Mouse (Mus musculus) right cerebral cortex, postnatal 36 days (tissue): ENCODE measurements around the gene Bloc1s2.

ENCODE experiments used
- DNase-seq, 2 experiments: peaks; one replicate each; pipeline ENCODE4 v3.0.0; 2022; ENCODE audit warnings: low spot score in 2 of 2, mixed read lengths in 1 of 2

The Bloc1s2 gene

DNA sequence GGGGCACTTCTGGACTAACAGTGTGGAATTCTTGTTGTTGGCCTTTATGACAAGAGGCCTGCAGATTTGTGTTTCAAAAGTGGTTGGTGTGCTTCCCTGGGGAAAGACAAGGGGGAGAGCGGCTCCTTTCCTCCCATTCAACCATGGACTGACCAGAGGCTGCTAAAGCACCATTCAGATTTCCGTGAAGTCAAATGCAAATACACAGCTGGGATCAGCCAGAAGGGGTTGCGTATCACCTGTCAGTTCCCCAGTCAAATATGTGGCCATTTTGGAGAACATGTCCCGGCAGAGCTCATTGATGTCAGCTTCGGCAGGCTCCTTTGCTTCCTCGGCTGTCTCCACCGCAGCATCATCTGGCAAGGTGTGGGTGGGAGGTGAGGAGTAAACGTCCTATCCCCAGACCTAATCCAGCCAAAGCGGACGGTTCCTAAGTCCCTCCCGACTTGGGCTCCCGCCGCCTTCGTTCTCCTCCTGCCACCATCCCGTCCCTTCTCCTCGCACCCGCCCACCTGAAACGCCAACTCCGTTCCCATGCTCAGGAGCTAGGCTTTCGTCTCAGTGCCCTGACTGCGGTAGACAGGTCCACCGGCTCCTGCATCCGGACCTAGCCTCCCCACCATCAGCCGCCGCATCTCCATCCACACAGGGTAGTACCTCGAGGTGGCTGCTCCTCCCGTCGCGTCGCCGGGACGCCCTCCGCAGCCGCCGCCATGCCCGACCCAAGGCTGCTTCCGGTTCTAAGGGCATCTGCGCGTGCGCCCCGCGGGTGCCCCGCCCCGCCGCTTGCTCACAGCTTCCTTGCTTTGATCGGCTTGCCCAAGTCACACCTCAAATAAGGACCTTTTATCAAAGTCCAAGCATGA, at the start of gene Bloc1s2:
Gene Bloc1s2 (minus strand): TSS at position 745 of the 866 bp plus-strand sequence.
- DNase-seq: peak; percentile 84 to 85

DNA sequence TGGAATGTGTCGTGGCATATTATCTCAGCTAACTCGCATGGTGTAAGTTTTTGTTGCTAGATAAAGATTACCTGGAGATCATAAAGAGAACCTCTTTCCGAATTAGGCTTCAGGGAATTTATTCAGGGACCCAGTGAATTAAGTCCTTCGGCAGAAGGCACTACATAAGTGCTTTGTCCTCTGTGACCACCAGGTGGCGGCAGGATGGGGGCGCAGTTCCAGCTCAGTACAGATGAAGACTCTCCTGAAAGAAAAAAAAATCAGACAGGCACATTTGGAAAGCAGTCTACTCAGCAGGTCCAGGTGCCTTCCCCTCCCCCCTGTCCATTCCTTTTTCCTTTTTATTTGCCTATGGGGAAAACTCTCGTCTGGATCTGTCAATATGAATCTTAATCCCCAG, 48.9 kb upstream of the Bloc1s2 start:
- peak; percentile 29 to 53 for DNase-seq

DNA sequence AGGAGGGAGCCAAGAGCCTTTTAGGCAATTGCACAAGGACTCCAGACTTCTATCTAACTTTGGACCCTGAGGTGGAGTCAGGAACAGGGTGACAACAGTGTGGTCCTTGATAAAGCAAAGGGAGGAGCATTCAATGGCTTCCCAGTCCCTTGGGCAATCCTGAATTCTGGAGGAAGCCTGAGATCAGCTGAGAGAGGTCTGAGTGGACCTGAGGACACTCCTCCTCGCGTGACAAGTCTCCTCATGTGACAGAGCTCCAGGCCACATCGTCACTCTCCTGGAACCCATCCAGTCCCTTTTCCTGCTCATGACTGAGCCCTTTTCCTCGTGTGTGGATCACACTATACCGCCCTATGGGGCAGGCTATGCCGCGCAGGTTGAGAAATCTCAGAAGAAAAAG, 47.7 kb upstream of the Bloc1s2 start:
- no peak for DNase-seq

DNA sequence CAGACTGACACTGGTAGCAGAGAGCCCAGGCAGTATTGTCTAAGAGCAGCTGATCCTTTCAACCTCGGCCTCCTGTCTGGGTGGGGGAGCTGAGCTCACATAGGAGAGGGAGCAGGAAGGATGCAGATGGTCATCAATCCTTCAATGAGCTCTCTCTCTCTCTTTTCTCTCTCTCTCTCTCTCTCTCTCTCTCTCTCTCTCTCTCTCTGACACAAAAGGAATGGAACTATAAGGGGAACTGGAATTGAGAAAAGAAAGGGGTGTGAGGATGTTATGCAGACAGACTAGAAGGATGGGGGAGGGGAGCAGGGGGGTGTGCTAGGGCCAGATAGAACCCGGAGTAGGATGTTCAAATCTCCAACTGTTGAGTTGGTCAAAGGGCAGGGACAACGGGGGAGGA, 46.1 kb upstream of the Bloc1s2 start, which contains the start of gene Pkd2l1:
Gene Pkd2l1 (minus strand): TSS at position 101 of the 400 bp plus-strand sequence.
- no peak for DNase-seq

DNA sequence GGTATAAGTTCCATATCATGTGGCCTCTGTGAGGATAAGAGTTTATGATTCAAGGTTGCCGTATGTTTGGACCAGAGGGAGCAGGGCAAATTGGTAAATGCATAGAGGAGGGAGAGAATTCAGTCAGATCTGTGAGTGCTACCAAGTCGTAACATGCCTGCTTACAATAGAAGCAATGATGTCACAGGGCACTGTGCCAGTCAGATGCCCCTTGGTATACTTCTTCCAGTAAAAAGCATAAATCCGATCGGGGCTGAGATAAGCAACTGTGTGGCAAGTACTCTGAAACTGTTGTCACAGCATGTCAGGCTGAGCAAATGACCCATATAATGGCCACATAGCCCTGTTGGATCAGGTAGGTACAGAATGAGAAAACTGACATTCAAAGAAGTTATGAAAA, 42.8 kb upstream of the Bloc1s2 start:
- DNase-seq: no peak

DNA sequence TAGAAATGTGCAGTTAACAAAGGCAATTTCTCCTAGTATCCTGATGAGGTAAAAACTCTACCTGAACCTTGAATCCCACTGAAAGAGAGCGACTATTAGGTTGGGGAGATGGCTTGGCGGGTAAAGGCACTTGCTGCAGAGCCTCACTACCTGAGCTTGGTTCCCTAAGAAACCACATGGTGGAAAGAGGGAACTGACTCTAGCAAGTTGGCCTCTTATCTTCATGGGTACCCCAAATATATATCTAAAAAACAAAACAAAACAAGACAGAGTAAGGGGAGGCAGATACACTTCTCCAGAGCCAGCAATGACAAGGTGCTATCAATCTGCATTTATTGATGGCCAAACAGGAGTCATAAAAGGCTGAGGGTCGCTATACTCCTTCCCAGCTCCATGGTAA, 37.7 kb upstream of the Bloc1s2 start:
- no peak for DNase-seq

DNA sequence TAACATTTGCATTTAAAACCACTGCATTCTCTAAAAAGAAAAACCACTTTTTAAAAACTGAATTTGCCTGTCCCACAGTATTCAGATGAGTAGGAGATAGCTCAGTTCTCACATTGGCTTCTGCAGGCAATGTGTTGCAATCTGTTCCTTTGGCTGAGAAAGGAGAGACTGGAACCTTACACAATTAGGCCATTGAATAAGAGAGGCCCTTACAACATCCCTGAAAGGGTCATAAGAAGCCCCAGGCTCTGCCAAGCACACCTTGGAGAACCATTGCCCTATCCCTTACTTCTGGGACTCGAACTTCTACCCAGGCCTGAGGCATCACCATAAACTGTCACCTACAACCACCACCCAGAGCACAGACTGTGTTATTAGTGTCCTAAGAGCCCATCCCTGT, 34.3 kb upstream of the Bloc1s2 start:
- no peak for DNase-seq

DNA sequence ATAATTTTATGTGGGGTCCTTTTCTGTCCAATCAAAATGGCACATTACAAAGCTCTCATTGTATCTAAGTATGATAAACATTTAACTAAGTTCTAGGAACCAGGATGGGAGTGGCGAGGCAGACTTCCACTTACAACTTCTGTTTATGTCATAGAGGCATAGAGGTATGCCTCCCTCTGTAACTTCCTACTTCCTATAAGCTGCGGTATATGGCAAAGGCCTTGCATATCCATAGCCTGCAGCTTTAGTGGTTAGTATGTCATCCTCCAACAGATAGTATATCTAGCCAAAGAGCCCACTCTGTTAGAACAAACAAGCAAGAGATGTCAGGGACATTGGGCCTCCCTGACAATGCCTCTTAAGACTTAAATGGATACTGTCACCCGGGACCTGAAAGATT, 30.5 kb upstream of the Bloc1s2 start:
- no peak for DNase-seq

DNA sequence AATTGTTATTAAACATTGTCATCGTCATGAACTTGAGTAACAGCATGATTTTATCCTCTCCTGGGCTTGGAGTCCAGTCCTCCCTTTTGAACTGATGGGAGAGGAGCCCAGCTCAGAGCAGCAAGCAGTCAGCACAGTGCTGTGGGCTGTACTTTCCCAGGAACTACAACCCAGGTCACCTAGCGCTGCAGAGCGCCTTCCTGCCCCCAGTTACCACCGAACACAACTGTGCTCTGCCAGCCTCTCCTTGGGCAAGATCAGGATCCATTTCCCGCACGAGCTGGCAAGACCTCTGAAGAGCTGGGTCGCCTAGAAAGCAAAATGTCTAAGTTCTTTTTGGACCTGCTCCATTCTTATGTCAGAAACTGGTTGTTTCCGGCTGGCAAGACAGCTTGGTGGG, 28.6 kb upstream of the Bloc1s2 start:
- DNase-seq: no peak

DNA sequence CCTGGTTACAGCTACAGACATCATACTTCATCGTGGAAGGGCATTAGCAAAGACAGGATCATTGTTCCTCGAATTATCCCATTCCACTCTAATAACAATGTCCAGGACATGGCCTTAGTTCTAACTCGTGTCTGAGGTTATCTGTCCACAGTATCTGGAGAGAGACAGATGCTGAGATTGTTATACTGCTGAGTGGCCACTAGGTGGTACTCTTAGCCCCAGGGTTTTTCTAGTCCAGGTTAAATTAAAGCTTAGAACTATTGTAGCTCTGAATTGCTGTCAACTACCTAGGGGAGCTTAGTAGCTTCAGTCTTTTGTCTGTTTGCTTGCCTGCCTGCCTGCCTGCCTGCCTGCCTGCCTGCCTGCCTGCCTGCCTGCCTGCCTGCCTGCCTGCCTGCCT, 15.3 kb upstream of the Bloc1s2 start:
- DNase-seq: no peak

DNA sequence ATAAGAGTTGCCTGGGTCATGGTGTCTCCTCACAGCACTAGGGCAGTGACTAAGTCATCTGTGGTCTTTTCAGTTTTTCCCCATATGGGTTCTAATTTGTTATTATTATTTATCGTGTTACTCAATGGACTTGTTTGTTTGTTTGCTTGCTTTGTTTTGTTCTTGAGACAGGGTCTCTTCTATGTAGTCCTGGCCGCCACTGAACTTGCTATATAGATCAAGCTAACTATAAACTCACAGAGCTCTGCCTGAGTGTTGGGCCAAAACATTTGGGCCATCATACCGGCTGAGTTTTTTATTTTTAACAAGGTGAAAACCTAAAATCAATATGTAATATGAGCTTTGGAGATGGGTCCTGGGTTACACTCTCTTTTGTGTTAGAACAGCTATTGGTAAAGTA, 13.1 kb upstream of the Bloc1s2 start:
- no peak for DNase-seq

DNA sequence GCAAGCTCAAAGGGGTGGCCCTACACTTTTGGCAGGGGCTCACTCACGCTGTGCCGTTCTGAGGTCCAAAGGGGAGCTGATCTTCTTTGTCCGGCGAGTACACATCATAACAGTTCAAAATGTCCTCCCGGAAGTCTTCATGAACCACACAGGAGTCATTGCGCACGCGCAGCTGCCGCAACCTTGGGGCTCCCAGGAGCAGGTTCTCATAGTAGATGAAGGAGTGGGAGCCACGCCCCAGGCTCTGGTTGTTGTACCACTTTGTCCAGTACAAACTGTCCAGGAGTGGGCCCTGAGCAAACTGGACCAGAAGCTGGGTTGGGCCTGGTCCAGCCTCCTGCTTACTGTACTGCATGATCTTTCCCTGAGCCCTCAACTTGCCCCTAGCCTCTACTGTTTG, 10.8 kb upstream of the Bloc1s2 start:
- DNase-seq: no peak

DNA sequence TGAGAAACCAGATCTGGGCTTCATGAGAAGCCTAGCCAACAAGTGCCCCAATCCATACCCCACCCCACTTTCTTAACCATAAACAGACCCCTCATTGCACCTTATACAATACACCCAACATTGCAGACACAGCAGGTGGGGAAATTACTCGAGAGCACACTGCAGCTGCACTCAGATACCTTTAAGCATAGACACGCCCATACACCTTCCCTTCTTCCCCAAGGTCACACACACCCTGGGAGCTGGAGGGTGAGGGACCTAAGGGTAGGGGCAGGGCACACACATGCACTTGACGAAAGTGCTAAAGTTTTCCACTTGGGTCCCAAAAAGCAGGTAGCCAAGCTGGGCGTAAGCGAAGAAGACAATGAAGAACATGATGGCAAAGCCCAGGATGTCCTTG, 7.5 kb upstream of the Bloc1s2 start:
- DNase-seq: no peak

DNA sequence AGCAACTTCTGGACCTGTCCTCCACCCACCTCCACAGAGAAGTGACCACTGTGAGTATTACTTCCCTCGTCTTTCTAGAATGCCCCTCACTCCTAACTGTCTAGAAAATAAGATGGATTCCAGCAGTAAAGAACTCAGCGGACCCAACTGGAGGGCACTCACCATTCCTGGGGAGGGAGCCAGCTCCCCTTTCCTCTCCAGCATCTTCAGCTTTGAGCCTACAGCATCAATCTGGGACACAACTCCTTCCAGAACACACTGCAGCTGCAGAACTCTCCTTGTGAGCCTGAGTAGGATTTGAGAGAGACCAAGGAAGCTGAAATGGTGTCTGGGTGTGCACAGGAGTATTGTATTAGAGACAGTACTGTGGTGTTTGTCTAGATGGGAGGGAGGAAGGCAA, 2.7 kb upstream of the Bloc1s2 start:
- DNase-seq: no peak

DNA sequence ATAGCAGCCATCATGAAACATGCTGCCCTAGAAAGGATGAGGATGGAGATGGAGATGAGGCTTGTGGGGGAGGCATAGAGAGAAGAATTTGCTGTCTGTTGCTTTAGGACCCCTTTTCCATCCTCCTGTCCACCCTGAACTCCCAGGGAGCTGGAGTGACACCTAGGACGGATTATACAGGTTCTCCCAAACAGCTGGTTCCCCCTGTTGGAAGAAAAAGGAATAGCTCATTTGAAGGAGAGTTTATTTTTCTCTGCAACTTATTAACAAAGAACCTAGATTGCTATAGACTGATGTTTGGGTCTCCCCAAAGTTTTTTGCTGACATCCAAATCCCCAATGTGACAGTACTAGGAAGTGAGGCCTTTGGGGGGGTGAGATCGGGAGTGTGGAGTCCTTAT, 2.1 kb upstream of the Bloc1s2 start:
- DNase-seq: no peak

DNA sequence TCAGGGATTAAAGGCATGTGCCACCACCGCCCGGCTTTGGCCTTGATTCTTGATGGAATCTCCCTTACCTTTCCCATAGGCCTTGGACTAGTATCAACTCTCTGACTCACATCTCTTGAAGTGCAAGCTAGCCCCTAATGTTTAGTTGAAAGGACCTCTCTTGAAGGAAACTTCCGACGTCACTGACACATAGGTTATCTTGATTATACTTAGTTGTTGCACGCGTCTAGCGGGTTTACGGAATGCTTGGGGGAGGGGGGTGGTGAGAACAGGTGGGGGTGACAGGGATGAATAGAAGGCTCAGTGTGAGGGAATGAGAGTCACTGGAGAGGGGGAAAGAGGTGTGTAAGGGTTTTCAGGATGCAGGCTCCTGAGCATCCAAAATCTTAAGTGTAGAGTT, 705 bp upstream of the Bloc1s2 start:
- no peak for DNase-seq

DNA sequence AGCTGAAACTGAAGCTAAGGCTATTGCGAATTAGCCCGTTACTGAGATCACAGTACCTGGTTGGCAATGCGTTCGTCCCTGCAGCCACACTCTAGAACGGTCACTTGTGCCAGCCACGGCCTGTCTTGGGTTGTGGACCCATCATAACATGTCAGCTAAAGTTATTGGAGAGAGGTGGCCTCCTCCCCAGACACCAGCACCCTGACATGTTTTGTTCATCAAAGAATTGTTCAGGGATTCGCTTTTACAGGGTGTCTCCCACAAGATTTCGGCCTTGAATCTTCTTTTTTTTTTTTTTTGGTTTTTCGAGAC, 278 bp upstream of the Bloc1s2 start:
- DNase-seq: no peak

DNA sequence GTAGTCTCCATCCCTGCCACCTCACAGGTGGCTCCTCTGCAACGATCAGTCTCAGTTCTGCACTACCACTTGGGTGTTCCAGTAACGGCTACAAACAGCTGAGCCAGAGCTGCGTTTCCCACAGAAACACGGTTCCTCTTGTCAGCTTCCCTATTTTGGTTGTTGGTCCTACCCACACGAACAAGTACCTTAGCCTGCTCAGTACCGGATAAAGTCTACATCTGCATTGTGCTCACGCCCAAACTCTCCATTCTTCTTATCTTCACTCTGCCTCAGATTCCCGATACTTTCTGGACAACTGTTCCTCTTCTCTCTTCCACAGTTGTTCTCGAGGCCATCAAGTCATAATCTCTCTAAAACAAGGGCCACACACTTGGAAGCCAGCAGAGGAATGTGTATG, 1.9 kb downstream of the Bloc1s2 start:
- DNase-seq: no peak

DNA sequence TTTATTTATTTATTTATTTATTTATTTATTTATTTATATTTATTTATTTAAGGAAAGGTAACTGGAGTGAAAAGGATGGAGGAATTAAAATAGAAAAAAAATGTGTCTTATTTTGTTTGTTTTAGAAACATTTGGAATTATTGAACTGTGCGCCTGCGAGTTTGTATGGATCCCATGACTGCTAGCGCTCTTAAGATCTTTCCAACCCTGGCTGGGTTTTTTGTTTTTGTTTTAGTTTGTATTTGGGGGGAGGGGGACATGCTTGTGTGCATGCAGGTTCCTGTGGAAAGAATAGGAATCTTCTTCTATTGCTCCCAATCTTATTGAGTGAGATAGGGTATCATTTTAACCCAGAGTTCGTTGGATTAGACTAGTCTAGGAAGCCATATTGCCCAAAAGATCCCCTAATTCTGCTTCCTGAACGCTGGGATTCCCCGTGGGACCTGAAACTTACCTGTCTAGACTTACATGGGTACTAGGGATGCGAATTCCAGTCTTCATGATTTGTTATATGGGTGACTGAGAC, 10.2 kb downstream of the Bloc1s2 start:
- DNase-seq: no peak

DNA sequence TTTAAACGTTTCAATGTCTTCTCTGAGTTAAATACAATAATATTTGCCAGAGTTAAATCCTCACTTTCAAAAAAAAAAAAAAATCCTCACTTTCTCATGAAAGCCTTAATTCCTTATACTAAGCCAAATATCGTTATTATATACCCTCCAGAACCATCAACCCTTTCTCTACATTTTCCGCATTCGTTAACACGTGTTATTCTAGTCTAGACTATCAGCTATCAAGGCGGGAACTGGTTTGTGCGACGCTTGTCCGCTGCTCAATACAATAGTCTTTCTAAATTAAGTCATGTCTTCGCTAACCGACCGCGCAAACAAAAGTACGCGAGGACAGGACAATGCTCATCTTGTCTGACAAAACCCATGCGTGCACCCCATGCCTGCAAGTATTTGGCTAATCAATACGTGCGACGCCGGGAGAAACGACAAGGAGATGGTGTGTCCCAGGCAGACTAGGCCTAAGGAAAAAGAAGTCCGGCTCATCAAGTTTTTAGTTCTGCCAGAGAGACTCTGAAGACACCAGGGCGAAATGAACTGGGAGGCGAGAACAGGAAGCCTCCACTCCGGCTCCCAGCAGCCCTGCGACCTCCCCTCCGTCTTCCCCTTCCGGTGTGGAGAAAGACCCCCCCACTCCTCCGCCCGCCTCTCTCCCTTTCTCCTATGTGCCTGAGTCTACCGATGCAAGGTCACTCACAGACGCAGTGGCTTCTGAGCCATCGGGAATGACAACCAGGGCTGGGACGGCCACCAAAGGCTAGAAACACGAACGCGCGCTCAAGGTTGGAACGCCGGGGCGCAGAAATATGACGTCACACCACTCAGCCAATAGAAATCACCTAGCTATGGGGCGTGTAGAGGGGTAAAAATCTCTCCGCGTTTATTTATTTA, 10.9 kb downstream of the Bloc1s2 start, which contains the start of gene Cwf19l1:
Gene Cwf19l1 (minus strand): TSS at position 805 of the 888 bp plus-strand sequence.
- peak; percentile 77 to 84 for DNase-seq

DNA sequence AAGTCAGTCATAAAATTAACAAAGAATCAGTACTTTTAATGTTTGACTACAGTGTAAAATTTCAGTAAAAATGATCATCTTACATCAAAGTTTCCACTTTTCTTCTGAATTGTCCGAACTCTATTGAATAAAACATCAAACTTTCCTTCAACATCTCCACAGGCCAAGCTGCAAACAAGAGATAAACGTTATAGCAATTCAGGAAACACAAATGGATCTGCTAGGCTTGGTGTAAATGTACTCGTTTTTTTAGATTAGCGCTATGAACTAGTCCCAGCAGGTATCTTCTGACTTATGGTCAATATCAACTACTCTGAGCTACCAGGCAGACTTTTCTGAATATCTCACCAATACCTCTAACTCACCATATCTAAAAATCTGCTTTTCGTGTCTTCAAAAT, 13.3 kb downstream of the Bloc1s2 start:
- no peak for DNase-seq

DNA sequence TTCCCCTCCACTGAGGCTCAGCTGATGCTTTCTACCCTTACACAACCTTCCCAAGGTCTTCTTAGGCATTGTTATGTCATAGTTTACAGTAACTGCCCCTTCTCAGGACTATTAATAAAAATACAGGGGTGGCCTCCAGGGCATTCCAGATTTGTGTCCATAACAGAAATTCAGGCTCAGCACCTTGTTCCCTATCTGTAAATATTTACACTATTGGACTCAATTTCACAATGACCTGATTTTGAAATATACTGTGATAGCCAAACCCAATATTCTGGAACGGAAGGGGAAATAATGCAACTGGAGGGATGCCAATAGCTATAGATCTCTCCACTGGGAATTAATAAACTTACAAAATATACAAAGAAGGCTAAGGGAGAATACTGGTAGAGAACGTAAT, 17.7 kb downstream of the Bloc1s2 start:
- no peak for DNase-seq
